Mouse (Mus musculus) heart, adult 2 months (tissue): ENCODE measurements around the gene Myadm.
"Not testable (repeated sequence)": the region's sequence is repeated elsewhere in the genome, so short reads cannot be mapped to it uniquely, and the experiment has no call there.

Experiments used
- CTCF ChIP-seq: fragments of 200-600 bp; IDR thresholded peaks from 2 replicates; pipeline ENCODE4 v1.8.1; 2022; ENCODE audit warnings: antibody characterized with exemption, mild to moderate bottlenecking, moderate library complexity
- POLR2A ChIP-seq: fragments of 200-500 bp; IDR thresholded peaks from 2 replicates; pipeline ENCODE4 v1.6.1; 2011; ENCODE audit warnings: mild to moderate bottlenecking, low read depth, low read length, control low read depth; ENCODE audit not compliant: insufficient read depth

GRCm38 (mm10) chr7:3276781-3277180, 12.1 kb upstream of the Myadm start:
- TF ChIP-seq CTCF, POLR2A: not testable (repeated sequence)
